Mouse (Mus musculus): ENCODE measurements at regions not wholly inside any gene's neighbourhood (a gene's known extent, or its start where the extent isn't known, plus 50 kb on each side); places are given as distances from the start of the nearest gene placed in this dataset.

DNA sequence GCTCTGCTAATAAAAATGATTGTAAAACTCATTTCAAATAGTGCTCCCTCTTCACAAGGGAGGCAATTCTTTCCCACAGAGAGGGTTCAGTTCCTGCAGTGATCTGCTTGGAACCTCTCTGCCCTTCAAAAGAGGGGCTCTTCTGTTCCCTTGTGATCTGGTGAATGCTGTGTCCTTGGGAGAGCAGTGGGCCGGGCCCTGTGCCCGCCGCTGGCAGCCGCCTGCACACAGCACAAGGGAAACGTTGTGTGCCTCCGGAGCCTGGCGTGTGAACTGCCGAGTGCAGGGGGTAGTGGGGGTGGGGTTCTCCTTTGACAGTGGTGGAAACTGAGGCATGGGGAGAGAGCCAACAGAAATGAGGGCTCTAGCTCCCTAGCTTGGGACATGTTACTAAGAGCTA lies 54.4 kb upstream of the Csrp1 start:
- no peak for TF ChIP-seq POLR2A (IDR thresholded peaks at IDR 0.05; ENCODE audit: extremely low read depth, insufficient read depth, low read length)
- TF ChIP-seq CTCF (IDR thresholded peaks at IDR 0.05; ENCODE audit: extremely low read depth, insufficient read depth, low read length): no peak
